Mouse (Mus musculus) limb, embryonic 14.5 days (tissue): ENCODE results near the gene Car11. TPM values are rescaled to one million over a fixed set of nuclear protein-coding genes. Genes with fewer than 3 reads are reported as not detected.

Experiments
- ATAC-seq: fragments of 200-750 bp; cut with Nextera tagmentation; 2 replicates; pipeline ENCODE4 v1.8.0; 2017; ENCODE audit warnings: low read depth, moderate number of reproducible peaks, moderate TSS enrichment; ENCODE audit not compliant: low FRiP score
- DNase-seq: peaks from one replicate; pipeline ENCODE4 v3.0.0-alpha.2; 2015; ENCODE audit warnings: low spot score
- H3K27ac ChIP-seq: fragments of 300-500 bp; sonication (generic); replicated peaks from 2 replicates; pipeline ENCODE4 v1.5.1; 2014; ENCODE audit warnings: low read depth, mild to moderate bottlenecking, low read length, moderate library complexity, mixed read lengths
- H3K27me3 ChIP-seq: fragments of 300-500 bp; sonication (generic); 2 replicates; pipeline ENCODE4 v1.6.1; 2014; ENCODE audit warnings: low read length, mixed read lengths; ENCODE audit not compliant: control insufficient read depth, insufficient read depth
- H3K36me3 ChIP-seq: fragments of 300-500 bp; sonication (generic); 2 replicates; pipeline ENCODE4 v1.6.1; 2014; ENCODE audit warnings: mild to moderate bottlenecking, low read length, moderate library complexity, mixed read lengths; ENCODE audit not compliant: control insufficient read depth, insufficient read depth
- H3K4me1 ChIP-seq: fragments of 300-500 bp; sonication (generic); 2 replicates; pipeline ENCODE4 v1.6.1; 2014; ENCODE audit warnings: antibody characterized with exemption, low read length, mixed read lengths; ENCODE audit not compliant: control insufficient read depth, insufficient read depth
- H3K4me2 ChIP-seq: fragments of 300-500 bp; sonication (generic); replicated peaks from 2 replicates; pipeline ENCODE4 v1.6.1; 2014; ENCODE audit warnings: low read depth, mild to moderate bottlenecking, low read length, moderate library complexity; ENCODE audit not compliant: severe bottlenecking
- H3K4me3 ChIP-seq: fragments of 300-500 bp; sonication (generic); replicated peaks from 2 replicates; pipeline ENCODE4 v1.5.1; 2014; ENCODE audit warnings: low read length
- H3K9ac ChIP-seq: fragments of 300-500 bp; sonication (generic); 2 replicates; pipeline ENCODE4 v1.6.1; 2014; ENCODE audit warnings: mild to moderate bottlenecking, low read depth, low read length, moderate library complexity; ENCODE audit not compliant: severe bottlenecking
- H3K9me3 ChIP-seq: fragments of 300-500 bp; sonication (generic); 2 replicates; pipeline ENCODE4 v1.6.1; 2016; ENCODE audit warnings: low read length; ENCODE audit not compliant: control insufficient read depth
- POLR2A ChIP-seq: fragments of 200-500 bp; IDR thresholded peaks from 2 replicates; pipeline ENCODE4 v1.8.0; 2012; ENCODE audit warnings: inconsistent platforms, mild to moderate bottlenecking, moderate library complexity, borderline replicate concordance; ENCODE audit not compliant: insufficient read depth, insufficient read length; ENCODE audit errors: extremely low read depth
- WGBS: fragments of 180-500 bp; shearing (Covaris S2); extraction: QIAGEN DNeasy Blood & Tissue Kit; methylation state at CpG from one replicate; pipeline ENCODE4 v1.1.7; 2014; 5-methylcytosine and 5-hydroxymethylcytosine counted together
- polyA plus RNA-seq, 2 experiments: library from polyadenylated mRNA; depleted of rRNA in 1 of 2; stranded (reverse) in 1 of 2; unstranded in 1 of 2; fragments of >200 nt; fragmentation: Nextera tagmentation in 1 of 2; extraction: Ambion mirVana in 1 of 2; gene quantifications; 2 replicates each; pipeline versions ENCODE4 v1.2.1 to v1.2.3; 2012 to 2014

Car11 gene
- polyA plus RNA-seq, 2 experiments: 9.5 to 34.1 TPM

GRCm38 (mm10) chr7:45708221-45708761 is 8.6 kb downstream of the Car11 start:
- TF ChIP-seq POLR2A: no peak
- Histone ChIP-seq H3K36me3 (peaks cover 43% of the 10 kb centered on the region), H3K27ac (peak overlapping the region; percentile 74; the same call in 1 of the 2 replicates), H3K4me3 (peak overlapping the region; percentile 63), H3K9me3 (no peaks in the 10 kb centered on the region), H3K4me1 (peaks cover 28% of the 10 kb centered on the region), H3K4me2 (peak overlapping the region; percentile 88), H3K9ac (no peak overlapping the region), H3K27me3 (no peaks in the 10 kb centered on the region)
- WGBS: 29% methylated on average over 13 of the region's 13 CpGs
- ATAC-seq: no peak
- DNase-seq: no peak

- Histone ChIP-seq H3K9ac (no peak overlapping the region), H3K4me3 (no peak overlapping the region), H3K27me3 (no peaks in the 10 kb centered on the region), H3K4me2 (no peak overlapping the region), H3K4me1 (peaks cover 21% of the 10 kb centered on the region), H3K36me3 (peaks cover 45% of the 10 kb centered on the region), H3K9me3 (no peaks in the 10 kb centered on the region), H3K27ac (no peak overlapping the region)
- TF ChIP-seq POLR2A: no peak
- ATAC-seq: no peak
- peak; percentile 42 for DNase-seq
- WGBS: 49% methylated on average over 6 of the region's 6 CpGs
Measured at GRCm38 (mm10) chr7:45709036-45709435, 9.4 kb downstream of the Car11 start.

- no peak overlapping the region for H3K4me3 ChIP-seq
- DNase-seq (no peak), ATAC-seq (no peak)
- H3K9me3 ChIP-seq: no peaks in the 10 kb centered on the region
- 84% methylated on average over 14 of the region's 14 CpGs for WGBS
- H3K4me1 ChIP-seq: peaks cover 28% of the 10 kb centered on the region
- H3K27ac ChIP-seq: no peak overlapping the region
- H3K9ac ChIP-seq: no peak overlapping the region
- H3K27me3 ChIP-seq: no peaks in the 10 kb centered on the region
- no peak overlapping the region for H3K4me2 ChIP-seq
- peaks cover 45% of the 10 kb centered on the region for H3K36me3 ChIP-seq
- TF ChIP-seq POLR2A: no peak
Measured at GRCm38 (mm10) chr7:45709677-45710355, 10.2 kb downstream of the Car11 start.

- 93% methylated on average over 20 of the region's 20 CpGs for WGBS
- H3K9me3 ChIP-seq: no peaks in the 10 kb centered on the region
- no peak overlapping the region for H3K4me2 ChIP-seq
- H3K36me3 ChIP-seq: peaks cover 48% of the 10 kb centered on the region
- no peak overlapping the region for H3K27ac ChIP-seq
- no peak for TF ChIP-seq POLR2A
- ATAC-seq: no peak
- H3K27me3 ChIP-seq: no peaks in the 10 kb centered on the region
- H3K4me3 ChIP-seq: no peak overlapping the region
- peaks cover 32% of the 10 kb centered on the region for H3K4me1 ChIP-seq
- no peak for DNase-seq
- no peak overlapping the region for H3K9ac ChIP-seq
Measured at GRCm38 (mm10) chr7:45710477-45711191, 11.0 kb downstream of the Car11 start.

GRCm38 (mm10) chr7:45711316-45712021 is 11.8 kb downstream of the Car11 start:
- Histone ChIP-seq H3K9me3 (no peaks in the 10 kb centered on the region), H3K4me1 (peaks cover 37% of the 10 kb centered on the region), H3K4me2 (no peak overlapping the region), H3K4me3 (no peak overlapping the region), H3K27ac (no peak overlapping the region), H3K27me3 (no peaks in the 10 kb centered on the region), H3K9ac (no peak overlapping the region), H3K36me3 (peaks cover 48% of the 10 kb centered on the region)
- no peak for DNase-seq
- no peak for TF ChIP-seq POLR2A
- ATAC-seq: no peak
- 90% methylated on average over 24 of the region's 24 CpGs for WGBS
